Mouse (Mus musculus): ENCODE data around the gene Kcnab1.

DNA sequence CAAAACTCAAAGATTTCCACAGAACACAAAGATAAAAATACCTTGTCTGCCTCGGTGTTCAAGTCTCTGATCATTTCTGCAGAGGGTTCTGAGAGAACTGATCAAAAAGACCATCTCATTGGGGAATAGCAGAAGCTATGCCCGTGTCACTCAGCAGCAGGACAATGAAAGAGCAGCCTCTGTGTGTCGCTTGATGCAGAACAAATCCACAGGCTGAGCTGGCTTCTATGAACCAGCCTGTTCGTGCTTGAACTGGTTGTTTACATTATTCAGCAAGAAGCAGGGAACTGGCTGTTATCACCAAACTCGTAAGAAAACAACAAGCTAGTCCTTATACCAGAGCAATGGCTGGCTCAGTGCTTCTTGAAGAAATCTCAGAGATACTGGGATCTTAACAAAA, 193.4 kb downstream of the Kcnab1 start:
- no peak for TF ChIP-seq CTCF (IDR thresholded peaks at IDR 0.05)
- TF ChIP-seq POLR2A (IDR thresholded peaks at IDR 0.05; ENCODE audit: insufficient read depth, low read depth, low read length): no peak

Measured in heart, adult 2 months (tissue).